Mouse (Mus musculus) lung, adult 18-20 months (tissue): ENCODE data around the gene Slc2a13.

Experiments used
- DNase-seq, 2 experiments: peaks; one replicate each; pipeline ENCODE4 v3.0.0; 2022; ENCODE audit warnings: mixed read lengths in 2 of 2

Slc2a13 gene

GRCm38 (mm10) chr15:91573111-91573538, at the start of gene Slc2a13:
Slc2a13 (minus strand) TSS chr15:91573261.
- DNase-seq: peak; percentile 83 to 85

- no peak for DNase-seq
Observed at GRCm38 (mm10) chr15:91616016-91616415, 43.0 kb upstream of the Slc2a13 start.

- no peak for DNase-seq
Observed at GRCm38 (mm10) chr15:91615532-91615931, 42.5 kb upstream of the Slc2a13 start.

- DNase-seq: no peak
Observed at GRCm38 (mm10) chr15:91613981-91614665, 41.1 kb upstream of the Slc2a13 start.

GRCm38 (mm10) chr15:91609713-91610112, 36.7 kb upstream of the Slc2a13 start:
- DNase-seq: peak; percentile 67 to 75

DNA sequence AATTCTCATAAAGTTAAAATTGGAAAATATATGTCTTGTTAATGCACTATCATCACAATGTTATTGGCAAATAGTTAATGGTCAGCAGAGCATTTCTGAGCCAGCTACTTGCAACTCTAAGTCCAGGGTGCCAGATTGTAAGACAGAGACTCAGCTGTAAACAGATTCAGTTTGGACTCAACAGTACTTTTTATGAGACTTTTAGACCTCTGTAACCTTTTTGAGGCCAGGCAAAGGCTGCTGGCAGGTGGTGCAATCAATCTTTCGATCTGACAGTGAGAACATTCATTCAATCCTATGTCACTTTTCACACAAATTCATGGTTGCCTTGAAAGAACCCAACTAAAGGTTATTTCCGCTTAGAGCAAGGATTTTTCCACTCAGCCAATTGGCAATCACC, 35.8 kb upstream of the Slc2a13 start:
- no peak for DNase-seq

DNA sequence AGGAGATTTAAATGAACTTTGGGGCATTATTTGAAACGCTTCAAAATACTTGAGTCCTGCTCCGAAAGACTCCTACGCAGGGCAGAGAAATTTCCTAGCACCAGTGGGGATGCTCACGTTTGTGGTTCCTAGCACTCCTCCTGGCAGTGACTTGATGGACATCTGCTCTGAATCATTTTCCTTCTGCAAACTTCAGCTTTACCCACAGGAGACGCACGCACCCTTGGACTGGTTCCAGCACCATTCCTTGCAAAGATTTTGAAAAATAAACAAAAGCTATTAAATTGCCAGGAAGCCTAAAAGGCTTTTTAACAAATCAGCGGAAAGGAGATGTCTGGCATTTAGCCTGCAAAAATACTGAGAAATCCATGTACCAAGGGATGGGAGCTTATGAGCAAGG, 28.1 kb upstream of the Slc2a13 start:
- no peak for DNase-seq

- DNase-seq: no peak
Observed at GRCm38 (mm10) chr15:91597290-91597689, 24.2 kb upstream of the Slc2a13 start.

DNA sequence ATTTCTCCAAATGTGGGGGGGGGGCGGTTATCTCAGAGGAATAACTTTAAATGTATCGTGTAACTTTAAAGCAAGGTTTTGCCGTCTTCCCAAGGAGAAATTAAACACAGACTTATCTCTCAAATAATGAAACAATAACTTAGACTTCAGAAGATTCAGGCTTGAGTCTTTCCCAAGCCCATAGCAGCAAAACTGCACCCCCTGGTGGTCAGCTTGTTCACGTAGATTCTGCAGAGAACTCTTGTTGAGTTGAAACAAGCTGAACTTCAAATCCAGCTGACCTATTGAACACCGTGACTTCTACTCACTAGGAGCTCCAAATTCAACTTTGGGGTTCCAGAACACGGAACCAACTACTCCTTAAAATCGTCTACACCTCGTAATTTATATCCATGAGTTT, 1.4 kb upstream of the Slc2a13 start:
- peak; percentile 71 to 77 for DNase-seq

DNA sequence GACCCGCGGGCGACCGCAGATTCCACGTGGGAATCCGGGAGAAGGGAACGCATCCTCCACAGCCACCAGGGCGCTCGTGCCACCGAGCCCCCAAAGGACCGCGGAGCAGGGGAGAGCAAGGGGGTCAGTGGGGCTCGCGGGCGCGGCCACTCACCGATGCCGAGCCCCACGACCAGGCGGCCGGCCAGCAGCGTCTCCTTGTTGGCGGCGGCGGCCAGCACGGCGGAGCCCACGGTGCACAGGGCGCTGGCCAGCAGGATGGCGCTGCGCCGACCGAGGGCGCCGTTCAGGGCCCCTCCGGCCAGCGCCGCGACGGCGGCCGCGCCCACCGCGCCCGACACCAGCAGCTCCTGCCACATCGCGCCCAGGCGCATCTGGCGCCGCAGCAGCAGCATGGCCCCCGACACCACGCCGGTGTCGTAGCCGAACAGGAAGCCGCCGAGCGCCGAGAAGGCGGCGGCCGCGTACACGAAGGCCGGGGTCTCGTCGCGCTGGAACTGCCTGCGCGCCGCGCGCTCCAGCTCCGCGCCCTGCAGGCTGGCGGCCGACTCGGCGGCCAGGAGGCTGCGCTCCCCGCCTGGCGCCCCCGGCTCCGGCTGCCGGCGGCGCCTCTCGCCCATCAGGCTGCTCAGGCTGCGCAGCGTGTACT, 516 bp downstream of the Slc2a13 start:
- DNase-seq: peak; percentile 14 to 36

DNA sequence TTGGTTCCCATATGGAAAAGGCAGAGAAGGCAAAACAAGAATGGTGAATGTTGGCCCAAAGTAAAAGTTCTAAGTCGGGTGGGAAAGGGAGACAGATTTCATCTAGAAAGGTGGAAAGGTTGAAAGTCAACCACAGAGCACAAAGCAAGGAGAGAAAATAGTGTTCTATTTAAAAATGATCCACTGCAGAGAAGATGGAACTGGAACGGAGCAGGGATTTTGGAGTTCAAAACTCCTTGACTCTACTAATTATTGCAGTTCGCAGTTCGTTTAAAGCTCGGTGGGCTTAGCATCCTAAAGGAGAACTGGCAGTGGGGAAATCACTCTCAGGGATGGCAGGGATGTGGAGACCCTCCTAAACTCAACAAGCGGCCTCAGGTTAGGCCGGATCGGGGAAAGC, 1.1 kb downstream of the Slc2a13 start:
- no peak for DNase-seq

GRCm38 (mm10) chr15:91566784-91567183, 6.3 kb downstream of the Slc2a13 start:
- no peak for DNase-seq

GRCm38 (mm10) chr15:91565025-91565605, 7.9 kb downstream of the Slc2a13 start:
- no peak for DNase-seq

- DNase-seq: no peak
Observed at GRCm38 (mm10) chr15:91561728-91562127, 11.3 kb downstream of the Slc2a13 start.

- DNase-seq: no peak
Observed at GRCm38 (mm10) chr15:91555336-91555736, 17.7 kb downstream of the Slc2a13 start.

GRCm38 (mm10) chr15:91548586-91549268, 24.3 kb downstream of the Slc2a13 start:
- no peak for DNase-seq

GRCm38 (mm10) chr15:91544586-91544985, 28.5 kb downstream of the Slc2a13 start:
- no peak for DNase-seq

DNA sequence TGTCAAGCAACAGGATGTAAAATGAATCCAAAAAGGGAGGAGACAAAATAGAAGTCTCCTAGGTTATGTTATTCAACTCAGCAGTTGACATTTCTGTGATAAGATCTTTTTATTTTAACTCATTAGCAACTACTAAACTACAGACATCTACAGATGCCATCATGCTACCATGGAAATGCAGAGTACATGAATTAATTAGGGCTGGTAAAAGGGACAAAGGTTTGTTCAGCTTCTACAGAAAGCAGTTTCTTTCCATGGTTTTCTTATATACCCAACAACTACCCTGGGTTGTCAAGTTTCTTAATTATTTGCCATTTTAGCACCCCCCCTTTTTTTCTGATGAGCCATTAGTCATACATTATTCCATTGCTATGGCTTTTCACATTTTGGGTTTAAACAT, 34.6 kb downstream of the Slc2a13 start:
- no peak for DNase-seq

DNA sequence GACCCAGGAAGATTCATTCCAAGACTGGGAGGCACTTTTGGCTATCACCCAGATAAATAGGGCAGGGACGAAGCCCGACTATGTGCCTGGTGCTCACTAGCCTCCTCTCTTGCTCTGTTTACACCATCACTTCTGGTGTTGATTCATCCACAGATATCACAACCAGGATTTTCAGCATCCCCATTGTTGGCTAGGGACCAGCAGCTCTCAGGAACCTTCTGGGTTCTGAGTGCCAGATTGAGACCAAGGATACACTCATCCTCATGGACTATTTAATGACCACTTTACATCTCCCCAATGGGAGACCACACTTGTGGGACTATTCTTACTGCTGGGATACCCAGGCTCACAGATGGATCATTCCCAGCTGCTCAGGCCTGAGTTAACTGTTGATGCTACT, 46.2 kb downstream of the Slc2a13 start:
- DNase-seq: no peak

GRCm38 (mm10) chr15:91526166-91526565, 46.9 kb downstream of the Slc2a13 start:
- no peak for DNase-seq

GRCm38 (mm10) chr15:91524451-91524850, 48.6 kb downstream of the Slc2a13 start:
- no peak for DNase-seq

DNA sequence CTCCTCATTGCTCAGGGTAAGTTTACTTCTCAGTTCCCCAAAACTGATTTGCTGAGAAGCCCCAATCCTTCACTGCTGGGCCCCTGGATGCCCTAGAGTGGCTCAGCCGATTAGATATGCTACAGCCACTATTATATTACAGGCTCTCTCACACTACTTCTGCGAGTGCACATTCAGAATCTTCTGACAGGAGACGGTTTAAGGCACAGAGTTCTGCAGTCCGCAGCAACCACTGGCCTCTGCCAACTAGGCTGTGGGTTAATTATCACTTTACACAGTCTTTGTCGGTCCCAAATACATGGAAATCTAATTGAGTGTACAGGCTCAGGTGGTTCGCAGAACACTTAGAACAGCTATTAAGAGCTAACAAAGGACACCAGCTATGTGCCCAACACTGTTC, 69.8 kb downstream of the Slc2a13 start:
- DNase-seq: no peak

DNA sequence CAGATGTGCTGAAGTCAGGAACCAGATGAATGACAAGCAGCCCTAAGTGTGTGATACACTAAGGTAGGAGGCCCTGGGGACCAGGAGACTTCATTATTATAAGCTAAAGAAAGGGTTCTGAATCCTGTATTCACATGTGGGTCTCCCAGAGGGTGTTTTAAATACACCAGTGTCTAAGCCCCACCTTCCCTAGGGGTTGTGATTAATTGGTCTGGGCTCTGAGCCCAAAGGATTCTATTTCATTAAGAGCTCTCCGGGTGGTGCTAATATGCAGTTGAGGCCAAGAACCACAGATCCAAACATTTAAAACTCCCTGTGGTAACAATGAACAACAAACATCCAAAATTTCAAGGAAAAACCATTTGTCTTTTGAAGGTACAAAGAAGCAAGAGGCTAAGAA, 70.4 kb downstream of the Slc2a13 start:
- no peak for DNase-seq

DNA sequence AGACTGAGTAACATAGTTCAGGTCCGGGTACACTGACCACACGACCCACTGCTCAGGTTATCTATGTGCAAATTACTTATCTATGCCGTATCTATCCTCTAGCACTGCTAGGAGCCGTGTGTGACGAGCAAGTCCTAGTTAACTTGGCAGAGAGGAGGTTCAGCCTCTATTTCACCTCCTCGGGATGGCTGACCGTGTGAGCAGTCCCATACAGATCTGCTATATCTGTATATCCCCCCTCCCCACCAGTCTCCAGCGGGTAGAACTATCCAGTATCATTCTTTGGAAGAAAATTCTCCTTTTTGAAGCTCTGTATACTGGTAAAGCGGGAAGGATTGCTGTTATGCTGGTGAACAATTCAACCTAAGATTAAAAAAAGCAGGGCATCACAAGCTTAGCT, 70.8 kb downstream of the Slc2a13 start:
- no peak for DNase-seq
